Mouse (Mus musculus): ENCODE measurements around the gene Jup.
"Not testable (repeated sequence)": the region's sequence is repeated elsewhere in the genome, so short reads cannot be mapped to it uniquely, and the experiment has no call there.

The Jup gene

GRCm38 (mm10) chr11:100357408-100357807 is 40.2 kb downstream of the Jup start:
- DNase-seq (ENCODE audit: low read depth, low spot score) = no peak

GRCm38 (mm10) chr11:100356819-100357211 is 40.7 kb downstream of the Jup start:
- DNase-seq (ENCODE audit: low read depth, low spot score) = no peak

GRCm38 (mm10) chr11:100355972-100356818 is 41.4 kb downstream of the Jup start, which contains the start of gene Hap1:
Gene Hap1 (minus strand): TSS chr11:100356128.
- DNase-seq (ENCODE audit: low read depth, low spot score) = peak; percentile 83

- no peak for DNase-seq (ENCODE audit: low read depth, low spot score)
Observed at GRCm38 (mm10) chr11:100355151-100355951, 42.2 kb downstream of the Jup start.

GRCm38 (mm10) chr11:100352076-100352857 is 45.3 kb downstream of the Jup start:
- peak; percentile 39 for DNase-seq (ENCODE audit: low read depth, low spot score)

- no peak for DNase-seq (ENCODE audit: low read depth, low spot score)
Observed at GRCm38 (mm10) chr11:100344269-100344668, 53.3 kb downstream of the Jup start.

GRCm38 (mm10) chr11:100335731-100336130 is 61.8 kb downstream of the Jup start:
- no peak for DNase-seq (ENCODE audit: low read depth, low spot score)

- DNase-seq (ENCODE audit: low read depth, low spot score) = no peak
Observed at GRCm38 (mm10) chr11:100333944-100334457, 63.6 kb downstream of the Jup start, which contains the start of gene Gast. Gene Gast (plus strand): TSS chr11:100334407.

GRCm38 (mm10) chr11:100332766-100333515 is 64.6 kb downstream of the Jup start:
- no peak for DNase-seq (ENCODE audit: low read depth, low spot score)

- DNase-seq (ENCODE audit: low read depth, low spot score) = not testable (repeated sequence)
Observed at GRCm38 (mm10) chr11:100330816-100331375, 66.7 kb downstream of the Jup start.

- DNase-seq (ENCODE audit: low read depth, low spot score) = no peak
Observed at GRCm38 (mm10) chr11:100330235-100330634, 67.3 kb downstream of the Jup start.

GRCm38 (mm10) chr11:100327761-100328160 is 69.8 kb downstream of the Jup start:
- no peak for DNase-seq (ENCODE audit: low read depth, low spot score)

- no peak for DNase-seq (ENCODE audit: low read depth, low spot score)
Observed at GRCm38 (mm10) chr11:100327316-100327715, 70.2 kb downstream of the Jup start.

GRCm38 (mm10) chr11:100325062-100325629 is 72.4 kb downstream of the Jup start:
- DNase-seq (ENCODE audit: low read depth, low spot score) = no peak

GRCm38 (mm10) chr11:100323578-100323977 is 74.0 kb downstream of the Jup start:
- DNase-seq (ENCODE audit: low read depth, low spot score) = peak; percentile 68

- DNase-seq (ENCODE audit: low read depth, low spot score) = no peak
Observed at GRCm38 (mm10) chr11:100322591-100323258, 74.8 kb downstream of the Jup start.

- not testable (repeated sequence) for DNase-seq (ENCODE audit: low read depth, low spot score)
Observed at GRCm38 (mm10) chr11:100321479-100322305, 75.9 kb downstream of the Jup start.

- not testable (repeated sequence) for DNase-seq (ENCODE audit: low read depth, low spot score)
Observed at GRCm38 (mm10) chr11:100320701-100321410, 76.7 kb downstream of the Jup start.
